Mouse (Mus musculus): ENCODE results near the gene Fam213b.

The Fam213b gene

DNA sequence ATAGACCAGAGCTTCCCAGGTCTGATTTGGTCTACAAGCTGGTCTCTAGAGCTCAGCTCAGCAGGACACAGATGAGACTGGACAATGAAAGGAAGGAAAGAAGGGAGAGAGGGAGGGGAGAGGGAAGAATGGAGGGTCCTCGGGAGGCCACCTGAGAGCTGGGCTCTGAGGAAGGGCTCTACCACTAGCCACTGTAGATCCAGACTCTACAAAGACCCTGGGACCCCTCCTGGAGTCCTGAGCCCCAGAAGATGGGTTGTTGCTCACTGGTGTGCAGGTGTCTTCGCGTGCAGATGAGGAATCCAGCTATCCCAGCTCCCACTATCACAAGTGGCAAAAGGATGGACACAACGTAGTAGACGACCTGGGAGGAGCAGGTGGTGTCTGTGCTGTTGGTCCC is 24.0 kb upstream of the Fam213b start:
- DNase-seq (ENCODE audit: low read depth, low spot score): no peak

DNA sequence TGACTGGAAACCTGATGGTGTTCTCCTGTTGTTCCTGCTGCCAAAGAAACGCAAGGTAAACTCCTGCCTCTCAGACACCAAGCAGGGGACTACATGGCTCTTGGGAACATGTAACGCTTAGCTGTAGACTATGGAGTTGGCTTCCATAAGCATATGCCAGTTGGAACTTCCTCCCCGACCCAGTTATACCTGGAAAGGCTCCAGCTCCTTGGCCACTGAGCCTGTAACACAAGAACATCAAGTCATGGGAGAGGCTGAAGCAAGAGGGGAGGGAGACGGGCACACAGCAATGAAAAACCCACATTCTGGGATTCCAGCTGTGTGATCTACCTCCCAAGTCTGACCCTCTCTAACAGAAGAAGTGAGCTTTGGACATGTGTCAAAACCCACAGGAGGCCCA is 23.4 kb upstream of the Fam213b start:
- DNase-seq (ENCODE audit: low read depth, low spot score): no peak

DNA sequence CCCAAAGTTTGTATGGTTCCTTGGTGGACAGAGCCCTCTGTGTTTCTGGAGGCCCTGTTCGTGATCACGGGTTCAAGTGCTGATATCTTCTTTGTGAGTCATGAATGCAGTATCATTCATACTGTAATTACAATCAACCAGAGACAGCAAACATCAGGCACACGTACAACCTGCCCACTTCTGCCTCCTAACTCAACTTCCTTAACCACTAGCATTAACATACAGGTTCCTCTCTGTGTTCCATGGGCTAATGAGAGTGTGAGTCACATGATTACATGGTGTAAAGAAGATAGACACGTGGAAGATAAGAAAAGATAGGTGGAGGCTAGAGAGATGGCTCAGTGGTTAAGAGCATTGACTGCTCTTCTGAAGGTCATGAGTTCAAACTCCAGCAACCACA is 17.7 kb upstream of the Fam213b start:
- no peak for DNase-seq (ENCODE audit: low read depth, low spot score)

DNA sequence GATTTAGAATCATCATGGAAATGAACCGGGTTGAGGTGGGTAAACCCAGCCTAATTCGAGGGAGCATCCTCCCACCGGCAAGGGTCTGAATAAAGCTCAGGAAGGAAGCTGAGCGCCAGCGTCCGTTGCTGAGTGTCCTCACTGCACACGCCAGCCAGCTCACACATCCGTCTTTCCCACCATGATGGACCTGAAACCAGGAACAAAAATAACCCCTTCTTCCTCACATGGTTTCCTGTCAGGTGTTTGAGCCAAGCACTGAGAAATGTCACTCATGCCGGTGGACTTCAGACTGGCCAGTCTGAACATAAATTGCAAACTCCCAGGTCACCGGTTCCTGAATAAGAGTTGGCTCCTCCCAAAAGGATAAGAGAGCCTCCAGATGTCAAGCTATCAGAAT is 16.4 kb upstream of the Fam213b start:
- no peak for DNase-seq (ENCODE audit: low read depth, low spot score)

DNA sequence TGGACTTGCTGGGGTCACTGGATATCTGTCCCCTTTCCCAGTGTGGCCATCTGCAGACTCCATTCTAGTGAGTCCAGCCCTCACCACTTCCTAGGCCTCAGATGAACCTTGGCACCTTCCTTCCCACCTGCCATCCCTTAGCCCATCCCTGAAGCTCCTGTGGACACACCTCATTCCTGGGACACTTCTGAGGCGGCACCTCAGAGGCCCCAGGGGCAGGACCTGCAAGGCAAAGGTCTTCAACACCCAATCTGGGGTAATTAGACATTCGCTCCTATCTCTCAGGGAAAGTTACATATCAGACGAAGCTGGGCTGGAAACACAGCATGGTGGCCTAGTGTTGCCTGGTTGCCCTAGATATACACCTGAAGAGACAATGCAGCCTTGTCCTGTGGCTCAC is 15.8 kb upstream of the Fam213b start:
- DNase-seq (ENCODE audit: low read depth, low spot score): no peak

DNA sequence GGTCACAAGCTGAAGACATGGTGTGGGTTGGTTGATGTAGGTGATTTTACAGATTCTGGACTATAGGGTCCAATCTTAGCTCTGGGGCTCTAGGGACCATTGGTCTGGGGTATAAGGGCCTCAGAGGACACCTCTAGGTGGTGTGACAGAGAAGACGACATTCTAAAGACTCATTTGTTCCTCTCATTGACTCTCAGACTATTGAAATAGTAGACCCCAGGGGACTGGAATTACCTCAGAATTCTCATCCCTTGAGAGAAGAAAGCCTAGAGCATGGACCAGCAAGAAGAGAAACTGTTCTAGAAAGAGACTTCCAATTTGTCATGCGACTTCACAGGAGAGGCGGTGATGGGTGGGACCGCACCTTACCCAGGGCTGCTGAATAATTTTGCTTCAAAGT is 15.3 kb upstream of the Fam213b start:
- DNase-seq (ENCODE audit: low read depth, low spot score): no peak

DNA sequence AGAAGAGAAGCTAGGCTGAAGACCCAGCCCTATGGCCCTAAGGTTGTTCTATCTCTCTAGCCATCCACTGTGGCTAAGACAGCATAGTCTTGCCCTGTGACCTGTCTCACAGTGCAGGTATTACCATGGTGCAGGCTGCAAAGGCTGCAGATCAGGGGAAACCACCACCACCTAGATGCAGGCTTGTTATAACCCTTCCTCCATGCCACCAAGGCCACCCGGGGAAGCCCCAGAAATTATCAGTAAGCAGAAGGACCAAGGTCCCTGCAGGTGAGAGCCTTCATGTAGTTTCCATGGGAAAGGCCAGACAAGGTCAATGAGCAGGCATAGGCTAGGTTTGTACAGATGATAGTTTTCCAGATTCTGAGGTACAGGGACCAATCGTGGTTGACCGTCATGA is 14.9 kb upstream of the Fam213b start:
- no peak for DNase-seq (ENCODE audit: low read depth, low spot score)

DNA sequence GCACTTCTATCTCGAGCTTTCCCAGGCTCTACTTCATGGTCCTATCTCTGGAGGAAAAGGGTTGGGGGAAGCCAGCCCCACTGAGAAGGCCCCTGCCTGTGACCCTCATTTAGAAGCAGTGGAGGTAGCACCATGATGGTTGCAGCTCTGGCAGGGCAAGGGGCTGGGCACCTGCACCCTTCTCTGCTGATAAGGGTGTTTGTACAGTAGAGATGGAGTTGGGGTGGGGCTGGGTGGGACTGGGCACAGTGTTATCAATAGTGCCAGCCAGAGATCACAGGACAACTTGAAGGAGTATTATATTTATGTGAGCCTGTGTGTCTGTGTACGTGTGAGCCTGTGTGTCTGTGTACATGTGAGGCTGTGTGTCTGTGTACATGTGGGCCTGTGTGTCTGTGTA is 12.7 kb upstream of the Fam213b start:
- no peak for DNase-seq (ENCODE audit: low read depth, low spot score)

DNA sequence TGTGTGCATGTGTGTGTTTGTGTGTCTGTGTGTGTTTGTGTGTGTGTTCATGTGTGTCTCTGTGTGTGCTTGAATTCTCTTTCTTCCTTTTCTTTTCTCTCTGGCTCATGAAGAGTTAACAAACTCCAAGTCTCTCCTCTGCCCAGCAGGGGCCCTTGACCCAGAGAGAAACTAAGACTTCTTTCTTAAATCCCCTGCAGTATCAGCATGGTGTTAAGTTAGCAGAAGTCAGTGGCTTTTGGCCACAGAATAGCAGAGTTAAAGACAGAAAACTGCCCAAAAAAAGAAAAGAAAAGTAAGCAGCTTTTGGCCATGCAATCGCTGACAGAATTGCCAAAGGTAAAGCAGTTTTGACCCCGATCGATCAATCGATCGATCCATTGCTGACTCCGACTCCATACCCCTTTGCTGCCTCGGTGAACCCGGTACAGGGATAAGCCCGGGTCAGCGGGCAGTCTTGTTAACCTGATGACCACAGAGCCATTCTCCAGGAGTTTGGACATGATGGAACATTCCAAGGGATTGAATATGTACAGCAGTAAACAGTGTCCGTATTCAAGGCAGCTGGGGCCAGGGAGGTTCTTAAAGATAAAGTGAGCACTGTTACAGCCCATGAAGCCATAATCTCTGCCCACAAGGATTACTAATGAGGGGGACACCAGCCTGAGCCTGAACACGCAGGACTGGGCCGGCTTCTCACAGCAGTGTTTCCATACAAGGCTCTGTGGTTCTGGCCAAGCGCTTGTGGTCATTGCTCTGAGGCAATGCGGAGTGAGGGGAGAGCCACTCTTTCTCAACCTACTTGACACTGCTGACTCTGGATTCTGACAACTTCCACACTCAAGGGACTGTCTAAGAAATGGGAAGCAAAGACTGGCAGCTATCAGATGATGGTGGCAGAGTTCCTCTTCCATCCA is 11.9 kb upstream of the Fam213b start:
- no peak for DNase-seq (ENCODE audit: low read depth, low spot score)

DNA sequence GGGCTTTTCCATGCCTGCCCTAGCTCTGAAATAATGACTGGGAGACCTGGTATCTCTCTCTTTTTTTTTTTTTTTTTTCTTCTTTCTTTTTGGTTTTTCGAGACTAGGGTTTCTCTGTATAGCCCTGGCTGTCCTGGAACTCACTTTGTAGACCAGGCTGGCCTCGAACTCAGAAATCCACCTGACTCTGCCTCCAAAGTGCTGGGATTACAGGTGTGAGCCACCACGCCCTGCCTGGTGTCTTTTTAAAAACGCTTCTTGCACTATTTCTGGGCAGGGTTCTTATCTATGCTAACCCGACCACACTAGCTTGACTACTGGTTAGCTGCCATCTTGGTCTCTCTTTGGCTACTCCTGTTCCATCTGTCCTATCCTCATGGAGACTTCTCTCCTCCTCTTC is 9.6 kb upstream of the Fam213b start:
- no peak for DNase-seq (ENCODE audit: low read depth, low spot score)

DNA sequence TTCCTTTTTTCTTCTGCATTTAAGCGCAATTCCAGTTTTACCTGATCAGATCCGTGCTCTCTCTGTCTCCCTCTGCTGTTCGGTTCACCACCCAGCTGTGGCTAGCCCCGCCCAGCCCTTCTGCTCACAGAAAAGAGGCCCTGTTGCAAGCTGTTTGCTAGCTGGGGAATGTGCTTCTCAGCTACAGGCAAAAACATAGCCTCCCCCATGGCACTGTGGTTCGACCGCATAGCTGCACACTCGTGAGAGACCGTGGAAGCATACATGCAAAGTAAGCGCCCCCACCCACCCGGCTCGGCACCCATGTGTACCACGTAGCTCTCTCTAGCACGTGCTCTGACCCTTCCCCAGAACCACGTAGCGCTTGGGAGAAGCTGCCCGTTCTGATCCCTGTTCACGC is 8.9 kb upstream of the Fam213b start:
- peak; percentile 52 for DNase-seq (ENCODE audit: low read depth, low spot score)

DNA sequence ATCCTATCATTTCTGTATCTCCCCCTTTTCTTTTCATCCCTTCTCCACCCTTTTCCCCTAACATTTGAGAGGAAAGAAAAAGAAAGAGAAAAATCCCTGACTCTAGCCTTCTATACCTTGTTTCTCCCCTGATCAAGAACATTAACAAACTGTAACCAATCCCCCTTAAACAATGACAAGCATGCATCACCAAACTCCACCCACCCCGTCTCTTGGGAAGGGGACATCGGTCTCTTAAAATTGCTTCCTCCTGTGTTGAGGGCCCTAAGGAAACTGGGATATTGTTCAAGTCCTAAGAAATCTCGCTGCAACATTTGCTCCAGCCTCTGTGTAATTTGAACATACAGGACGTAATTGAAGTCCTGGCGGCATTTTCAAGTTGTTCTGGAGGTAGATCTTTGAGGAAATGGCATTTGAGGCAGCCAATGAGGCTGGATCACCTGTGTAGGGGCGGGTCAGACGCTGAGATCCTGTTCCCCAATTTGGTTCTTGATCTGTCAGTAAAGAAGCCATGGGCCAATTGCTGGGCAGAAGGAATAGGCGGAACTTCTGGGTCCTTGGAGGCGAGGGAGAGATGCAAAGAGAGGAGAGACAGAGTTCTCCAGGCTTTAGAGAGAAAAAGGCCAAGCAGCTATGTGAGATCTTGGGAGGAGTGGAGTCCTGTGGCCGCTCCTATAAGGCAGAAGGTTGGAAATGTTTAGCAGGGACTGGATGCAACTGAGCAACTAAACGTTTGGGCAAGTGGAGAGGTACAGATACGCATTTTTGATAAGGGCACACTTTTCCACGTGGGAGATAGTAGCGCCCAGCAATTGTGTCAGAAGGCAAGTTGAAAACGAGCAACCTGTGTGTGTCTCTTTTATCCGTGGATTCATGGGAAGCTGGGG is 5.5 kb upstream of the Fam213b start:
- peak; percentile 71 for DNase-seq (ENCODE audit: low read depth, low spot score)

DNA sequence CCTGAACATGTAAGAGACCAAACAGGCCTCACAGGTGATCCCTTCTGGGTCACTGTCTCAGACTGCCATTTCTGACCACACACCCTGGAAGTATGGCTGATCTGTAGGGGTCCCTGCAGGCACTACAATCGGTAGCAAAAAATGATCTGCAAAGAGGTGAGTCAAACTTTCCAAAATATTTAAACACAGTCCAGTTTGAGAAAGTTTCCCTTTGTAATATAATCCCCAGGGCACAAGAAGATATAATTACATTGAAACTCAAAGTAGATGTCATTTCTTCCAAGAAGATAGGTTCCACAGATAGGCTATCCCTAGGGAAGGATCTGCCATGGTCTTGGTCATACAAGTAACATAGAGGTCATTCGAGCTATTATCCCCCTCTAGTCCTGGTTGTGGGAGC is 3.4 kb upstream of the Fam213b start:
- DNase-seq (ENCODE audit: low read depth, low spot score): no peak

DNA sequence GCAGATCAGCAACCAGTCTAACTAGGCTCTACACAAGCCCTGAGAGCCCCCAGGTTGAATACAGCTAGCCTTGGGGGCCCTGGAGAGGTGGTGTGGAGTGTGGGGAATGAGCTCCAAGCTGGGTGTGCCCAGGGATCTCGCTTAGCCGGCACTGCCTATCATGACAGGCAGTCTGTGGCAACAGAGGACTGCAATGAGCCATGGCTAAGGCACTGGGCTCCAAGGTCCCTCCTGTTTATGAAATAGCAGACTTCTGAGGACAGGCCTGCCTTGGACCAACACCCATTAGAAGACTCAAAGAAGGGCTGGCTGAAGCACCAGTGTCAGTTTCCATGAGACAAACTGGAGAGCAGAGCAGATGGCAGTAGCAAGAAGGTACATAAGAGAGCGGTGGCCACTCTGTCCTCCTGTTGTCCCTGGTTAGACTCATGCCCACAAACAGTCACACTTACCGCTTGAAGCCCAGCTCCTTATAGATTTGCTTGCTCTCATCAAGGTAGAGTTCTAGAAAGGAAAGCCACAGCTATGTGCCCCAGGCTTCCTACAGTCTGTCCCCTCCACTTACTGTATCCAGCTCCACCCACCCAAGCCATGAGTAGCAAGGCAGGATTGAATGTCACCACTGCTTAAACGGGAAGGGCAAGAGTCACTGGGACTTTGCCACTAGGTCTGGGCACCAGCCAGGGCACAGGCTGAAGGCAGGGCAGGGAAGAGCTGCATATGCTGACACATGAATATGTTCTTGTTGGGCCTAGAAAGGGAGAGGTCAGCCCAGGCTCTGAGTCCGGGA is 1.1 kb downstream of the Fam213b start:
- DNase-seq (ENCODE audit: low read depth, low spot score): no peak

DNA sequence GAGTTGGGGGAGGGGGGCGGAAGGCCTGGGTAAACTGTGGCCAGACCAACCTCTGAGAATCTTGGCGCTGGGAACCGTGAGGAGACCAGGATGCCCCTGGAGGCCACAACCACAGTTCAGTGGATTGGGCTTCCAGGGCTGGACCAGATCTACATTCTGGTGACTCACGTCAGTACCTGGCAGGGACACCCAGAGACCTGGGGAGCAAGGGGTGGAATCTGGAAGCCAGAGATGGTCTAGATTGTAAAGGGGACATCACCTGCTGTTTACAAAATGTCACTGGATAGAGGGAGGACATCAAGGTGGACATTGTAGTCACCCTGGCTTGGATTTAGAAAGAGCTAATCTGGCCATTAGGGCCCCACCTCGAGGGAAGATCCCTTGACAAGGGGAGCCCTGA is 3.4 kb downstream of the Fam213b start:
- no peak for DNase-seq (ENCODE audit: low read depth, low spot score)

DNA sequence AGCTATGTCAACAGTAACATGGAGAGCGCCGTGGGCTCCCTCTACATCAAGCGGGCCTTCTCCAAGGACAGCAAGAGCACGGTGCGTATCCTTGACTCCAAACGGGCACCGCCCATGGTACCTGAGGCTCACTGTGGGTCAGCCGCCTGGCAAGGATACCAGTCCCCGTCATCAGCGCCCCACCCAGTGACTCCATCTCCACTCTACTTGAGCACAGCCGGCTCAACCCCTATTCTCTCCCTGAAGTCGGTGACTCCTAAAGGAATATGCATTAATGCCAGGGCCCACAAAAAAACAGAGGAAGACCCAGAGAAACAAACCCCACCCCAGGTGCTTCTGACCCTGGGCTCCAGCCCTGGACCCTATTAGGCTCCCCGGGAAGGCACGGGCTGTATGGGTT is 8.0 kb downstream of the Fam213b start:
- no peak for DNase-seq (ENCODE audit: low read depth, low spot score)

DNA sequence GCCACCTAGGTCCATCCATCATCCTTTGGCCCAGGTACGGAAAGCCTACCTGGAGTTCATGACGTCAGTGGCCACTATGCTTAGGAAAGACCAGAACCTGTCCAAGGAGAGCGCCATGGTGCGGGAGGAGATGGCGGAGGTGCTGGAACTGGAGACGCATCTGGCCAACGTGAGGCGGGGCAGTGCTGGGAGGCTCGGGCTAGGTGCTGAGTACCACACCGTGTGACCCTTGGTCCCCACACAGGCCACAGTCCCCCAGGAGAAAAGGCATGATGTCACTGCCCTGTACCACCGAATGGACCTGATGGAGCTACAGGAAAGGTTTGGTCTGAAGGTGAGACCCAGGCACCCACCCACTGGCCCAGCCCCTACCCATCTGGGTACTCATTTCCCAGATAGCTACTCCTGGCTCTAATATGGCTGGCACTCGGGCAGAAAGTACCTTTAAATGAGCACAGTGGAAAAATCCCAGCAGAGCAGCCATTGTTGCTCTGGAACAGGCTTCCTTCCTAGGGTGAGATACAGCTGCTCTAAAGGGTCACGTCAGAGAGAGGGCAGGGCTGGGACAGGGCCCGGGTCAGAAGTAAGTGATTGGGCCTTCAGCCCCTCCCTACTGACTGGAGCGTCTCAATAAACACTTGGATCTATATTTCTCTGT is 11.2 kb downstream of the Fam213b start:
- no peak for DNase-seq (ENCODE audit: low read depth, low spot score)

DNA sequence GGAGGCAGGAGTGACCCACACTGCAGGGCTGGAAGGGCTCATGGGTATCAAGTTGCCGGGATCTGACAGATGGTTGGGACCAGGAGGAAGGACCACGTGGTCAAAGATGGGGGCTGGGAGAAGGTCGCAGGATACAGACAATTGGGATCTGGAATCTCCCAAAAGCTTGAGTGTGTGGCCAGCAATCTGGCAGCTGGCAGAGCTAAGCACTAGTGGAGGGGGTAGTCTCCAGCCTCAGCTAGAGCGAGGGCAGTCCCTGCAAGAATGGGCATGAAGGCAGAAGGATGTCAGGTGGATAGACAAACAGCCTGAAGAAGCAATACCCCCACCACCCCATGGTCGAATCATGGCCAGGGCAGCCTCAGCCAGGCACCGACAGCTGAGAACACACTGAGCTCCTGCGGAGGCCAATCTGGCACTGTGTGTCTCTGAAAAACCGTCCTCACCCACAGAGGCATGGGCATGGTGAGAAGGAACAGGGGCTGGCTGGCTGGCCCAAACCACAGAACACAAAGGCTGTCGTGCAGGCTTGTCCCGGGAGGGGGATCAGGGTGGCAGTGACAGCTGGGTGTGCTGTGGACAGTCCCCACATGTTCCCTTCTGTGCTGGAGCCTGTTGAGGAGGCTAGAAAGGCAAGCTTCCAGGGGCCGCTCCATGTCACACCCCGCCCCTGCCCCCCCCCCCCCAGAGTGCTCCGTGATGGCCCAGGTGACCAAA is 11.9 kb downstream of the Fam213b start:
- DNase-seq (ENCODE audit: low read depth, low spot score): no peak

DNA sequence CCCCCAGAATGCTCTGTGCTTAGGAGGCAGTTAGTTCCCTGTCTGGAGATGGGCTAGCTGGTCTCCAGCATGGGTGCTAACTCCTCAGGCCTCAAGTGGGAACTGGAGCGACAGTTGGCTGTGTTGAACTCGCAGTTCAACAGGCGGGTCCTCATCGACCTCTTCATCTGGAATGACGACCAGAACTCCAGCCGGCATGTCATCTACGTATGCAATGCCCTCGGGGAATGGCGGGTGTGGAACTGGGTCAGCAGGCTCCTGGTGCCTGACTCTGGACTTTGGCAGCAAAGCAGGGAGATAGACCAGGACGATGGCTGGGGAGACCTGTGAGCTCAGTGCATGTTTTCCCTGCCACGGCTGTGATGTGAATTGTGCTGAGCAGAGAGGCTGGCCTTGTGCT is 13.5 kb downstream of the Fam213b start:
- no peak for DNase-seq (ENCODE audit: low read depth, low spot score)

DNA sequence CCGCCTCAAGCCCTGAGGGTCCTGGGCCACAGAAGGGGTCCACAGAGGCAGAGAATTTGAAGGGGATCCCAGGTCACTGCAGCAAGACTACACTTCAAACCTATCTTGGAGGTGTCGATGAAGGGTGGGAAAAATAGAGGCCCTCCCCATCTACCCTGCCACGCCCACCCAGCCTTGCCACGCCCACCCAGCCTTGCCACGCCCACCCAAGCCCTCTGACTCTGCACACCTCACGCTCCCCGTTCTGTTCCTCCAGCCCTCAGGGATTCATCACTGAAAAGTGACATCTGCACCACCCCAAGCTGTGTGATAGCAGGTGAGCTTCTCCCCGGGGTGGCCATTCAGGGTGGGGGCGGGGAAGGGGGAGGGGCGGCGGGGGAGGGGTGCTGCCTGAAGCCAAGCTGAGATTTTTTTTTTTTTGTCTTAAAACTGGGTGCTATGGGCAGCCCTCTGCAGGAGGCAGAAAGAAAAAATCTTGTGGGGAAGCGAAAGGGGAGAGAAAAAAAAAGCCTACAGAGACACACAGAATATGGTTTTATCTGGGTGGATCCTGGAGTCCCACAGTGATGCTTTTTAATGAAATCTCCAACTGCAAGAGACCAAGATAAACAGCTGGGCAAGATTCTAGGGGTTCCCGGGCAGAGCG is 16.8 kb downstream of the Fam213b start:
- no peak for DNase-seq (ENCODE audit: low read depth, low spot score)

Data from WW6 (cell line).